Mouse (Mus musculus) E14TG2a.4 (cell line): Measurements from ENCODE around the gene Gclc.

Source experiments
- CTCF ChIP-seq: conservative IDR thresholded peaks from 2 replicates; pipeline ENCODE4 v1.5.1; 2014; ENCODE audit warnings: low read length
- NANOG ChIP-seq: IDR thresholded peaks from 2 replicates; pipeline ENCODE4 v1.6.1; 2014; ENCODE audit warnings: borderline replicate concordance, low read length, mixed read lengths

GRCm38 (mm10) chr9:77753853-77754727 lies at the start of gene Gclc:
- no peak for TF ChIP-seq CTCF
- TF ChIP-seq NANOG = no peak
